Mouse (Mus musculus): ENCODE results near the gene Slit3.

DNA sequence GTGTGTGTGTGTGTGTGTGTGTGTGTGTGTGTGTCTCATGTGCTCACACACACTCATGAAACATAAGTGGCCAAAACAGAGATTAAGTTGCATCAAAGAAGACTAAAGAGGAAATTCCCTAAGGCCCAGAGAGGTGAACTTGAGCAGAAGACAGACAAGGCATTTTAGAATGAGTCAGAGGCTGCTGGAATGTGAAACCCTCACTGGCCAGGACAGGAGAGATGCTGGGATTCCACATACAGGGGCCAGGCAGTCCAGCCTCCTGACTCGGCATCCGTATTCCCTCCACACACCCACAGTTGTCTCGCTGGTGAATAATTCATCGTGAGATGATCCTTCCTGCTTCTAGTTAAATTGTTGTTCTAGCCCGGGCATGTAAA lies 352.6 kb downstream of the Slit3 start:
- no peak for TF ChIP-seq CTCF (conservative IDR thresholded peaks at IDR 0.05; ENCODE audit: low read length)
- no peak for TF ChIP-seq NANOG (IDR thresholded peaks at IDR 0.05; ENCODE audit: borderline replicate concordance, low read length)

Data from E14TG2a.4 (cell line).